Mouse (Mus musculus): Measurements from ENCODE around the gene Zfp423.

- no peak for TF ChIP-seq CTCF (IDR thresholded peaks at IDR 0.05; ENCODE audit: low read depth)
- no peak for TF ChIP-seq EP300 (IDR thresholded peaks at IDR 0.05; ENCODE audit: low read depth)
Observed at GRCm38 (mm10) chr8:87937211-87937610, 22.2 kb downstream of the Zfp423 start.

Measured in heart, postnatal 0 days (tissue).